Mouse (Mus musculus): ENCODE results near the gene Myo6. TPM values are rescaled to one million over a fixed set of nuclear protein-coding genes. Genes with fewer than 3 reads are reported as not detected.

Myo6 gene
- polyA plus RNA-seq, 1 experiment from 2014 or later = 23.1 TPM

DNA sequence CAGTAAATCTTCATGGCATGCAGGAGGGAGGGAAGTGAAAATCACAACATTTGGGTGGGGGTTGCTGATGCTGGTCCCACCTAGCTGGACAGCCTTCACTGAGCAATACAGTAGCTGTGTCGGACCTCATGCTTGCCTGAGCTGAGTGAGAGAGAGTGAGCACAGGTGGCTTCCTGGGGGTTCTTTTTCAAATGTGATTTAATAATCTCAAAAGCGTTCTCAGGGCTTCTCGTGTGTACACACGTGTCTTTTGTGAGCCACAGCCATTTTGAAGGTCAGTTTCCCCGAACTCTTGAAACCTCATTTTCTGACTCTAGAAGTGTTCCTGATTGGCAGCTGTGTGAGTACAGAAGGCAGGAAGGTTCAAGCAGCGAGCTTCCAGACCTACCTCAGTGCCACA, 177.7 kb downstream of the Myo6 start:
- no peak overlapping the region for H3K4me3 ChIP-seq (ENCODE audit: low read depth, low read length)
- TF ChIP-seq CTCF (IDR thresholded peaks at IDR 0.05) (no peak), EP300 (IDR thresholded peaks at IDR 0.05) (no peak)
- ATAC-seq (no peak), DNase-seq (ENCODE audit: low spot score) (no peak)
- H3K9ac ChIP-seq (replicated peaks; ENCODE audit: low read depth) = no peak overlapping the region
- no peaks in the 10 kb centered on the region for H3K27me3 ChIP-seq (replicated peaks; ENCODE audit: insufficient read depth, low read length)
- H3K4me1 ChIP-seq (ENCODE audit: insufficient read depth, low read depth, low read length) = no peaks in the 10 kb centered on the region
- no peaks in the 10 kb centered on the region for H3K36me3 ChIP-seq (ENCODE audit: insufficient read depth, low read length)
- no peaks in the 10 kb centered on the region for H3K9me3 ChIP-seq (ENCODE audit: low read length)
- H3K4me2 ChIP-seq (replicated peaks; ENCODE audit: low read depth, low read length) = no peak overlapping the region
- H3K27ac ChIP-seq (ENCODE audit: low read length) = no peak overlapping the region
- 81% methylated on average over 6 of the region's 6 CpGs for WGBS

DNA sequence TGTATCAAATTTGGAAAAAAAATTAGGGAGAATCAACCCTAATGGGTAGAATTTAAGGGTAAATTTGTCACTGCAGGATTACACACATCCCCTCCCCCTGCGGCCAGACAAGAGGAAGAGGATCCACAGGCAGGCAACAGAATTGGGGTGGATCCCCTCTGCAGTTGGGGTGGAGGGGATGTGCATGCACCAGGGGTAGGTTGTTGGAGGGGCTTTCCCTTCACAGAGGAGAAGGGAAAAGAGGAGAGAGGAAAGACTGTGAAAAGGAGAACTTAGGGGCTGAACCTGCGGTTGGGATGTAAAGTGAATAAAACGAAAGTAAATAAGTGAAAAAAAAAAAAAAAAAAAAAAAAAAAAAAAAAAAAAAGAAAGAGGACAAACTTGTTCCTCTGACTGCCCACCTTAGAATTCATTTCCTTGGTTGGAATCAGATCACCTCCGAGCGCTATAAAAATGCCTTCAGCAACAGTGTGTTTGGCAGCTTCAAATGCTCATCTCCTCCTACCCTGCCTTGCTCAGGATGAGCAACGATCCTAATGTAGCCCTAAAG, 179.7 kb downstream of the Myo6 start:
- DNase-seq (ENCODE audit: low spot score) = no peak
- H3K27ac ChIP-seq (ENCODE audit: low read length) = no peak overlapping the region
- no peak for ATAC-seq
- no peak overlapping the region for H3K4me3 ChIP-seq (ENCODE audit: low read depth, low read length)
- no peak for TF ChIP-seq EP300 (IDR thresholded peaks at IDR 0.05)
- no peak for TF ChIP-seq CTCF (IDR thresholded peaks at IDR 0.05)
- H3K36me3 ChIP-seq (ENCODE audit: insufficient read depth, low read length) = no peaks in the 10 kb centered on the region
- WGBS = 84% methylated on average over 6 of the region's 6 CpGs
- H3K9me3 ChIP-seq (ENCODE audit: low read length) = no peaks in the 10 kb centered on the region
- H3K27me3 ChIP-seq (replicated peaks; ENCODE audit: insufficient read depth, low read length) = no peaks in the 10 kb centered on the region
- H3K9ac ChIP-seq (replicated peaks; ENCODE audit: low read depth) = no peak overlapping the region
- H3K4me1 ChIP-seq (ENCODE audit: insufficient read depth, low read depth, low read length) = no peaks in the 10 kb centered on the region
- H3K4me2 ChIP-seq (replicated peaks; ENCODE audit: low read depth, low read length) = no peak overlapping the region

DNA sequence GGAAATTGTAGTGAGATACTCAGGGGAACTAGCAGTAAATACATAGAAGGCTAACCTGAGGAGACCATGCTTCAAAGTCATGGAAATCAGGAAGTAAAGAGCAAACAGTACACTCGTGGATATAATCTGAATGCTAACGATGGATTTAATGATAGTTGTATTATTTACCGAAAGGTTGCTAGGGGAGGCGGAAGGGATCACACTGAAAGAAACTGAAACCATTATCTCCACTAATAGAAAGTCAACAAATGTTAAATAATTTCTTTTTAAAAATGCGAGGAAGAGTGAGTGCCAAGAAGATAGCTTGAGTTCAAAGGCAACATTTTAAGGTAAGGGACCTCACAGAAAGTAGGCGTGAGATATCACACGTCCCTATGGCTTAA, 186.5 kb downstream of the Myo6 start:
- DNase-seq (ENCODE audit: low spot score) = no peak
- H3K9me3 ChIP-seq (ENCODE audit: low read length) = no peaks in the 10 kb centered on the region
- H3K27me3 ChIP-seq (replicated peaks; ENCODE audit: insufficient read depth, low read length) = no peaks in the 10 kb centered on the region
- no peaks in the 10 kb centered on the region for H3K36me3 ChIP-seq (ENCODE audit: insufficient read depth, low read length)
- no peaks in the 10 kb centered on the region for H3K4me1 ChIP-seq (ENCODE audit: insufficient read depth, low read depth, low read length)
- ATAC-seq = no peak
- no peak overlapping the region for H3K9ac ChIP-seq (replicated peaks; ENCODE audit: low read depth)
- H3K4me3 ChIP-seq (ENCODE audit: low read depth, low read length) = peak overlapping the region; percentile 17; the same call in 1 of the 2 replicates
- H3K27ac ChIP-seq (ENCODE audit: low read length) = no peak overlapping the region
- no peak for TF ChIP-seq CTCF (IDR thresholded peaks at IDR 0.05)
- TF ChIP-seq EP300 (IDR thresholded peaks at IDR 0.05) = no peak
- 53% methylated on average over 7 of the region's 7 CpGs for WGBS
- peak overlapping the region; percentile 48 for H3K4me2 ChIP-seq (replicated peaks; ENCODE audit: low read depth, low read length)

DNA sequence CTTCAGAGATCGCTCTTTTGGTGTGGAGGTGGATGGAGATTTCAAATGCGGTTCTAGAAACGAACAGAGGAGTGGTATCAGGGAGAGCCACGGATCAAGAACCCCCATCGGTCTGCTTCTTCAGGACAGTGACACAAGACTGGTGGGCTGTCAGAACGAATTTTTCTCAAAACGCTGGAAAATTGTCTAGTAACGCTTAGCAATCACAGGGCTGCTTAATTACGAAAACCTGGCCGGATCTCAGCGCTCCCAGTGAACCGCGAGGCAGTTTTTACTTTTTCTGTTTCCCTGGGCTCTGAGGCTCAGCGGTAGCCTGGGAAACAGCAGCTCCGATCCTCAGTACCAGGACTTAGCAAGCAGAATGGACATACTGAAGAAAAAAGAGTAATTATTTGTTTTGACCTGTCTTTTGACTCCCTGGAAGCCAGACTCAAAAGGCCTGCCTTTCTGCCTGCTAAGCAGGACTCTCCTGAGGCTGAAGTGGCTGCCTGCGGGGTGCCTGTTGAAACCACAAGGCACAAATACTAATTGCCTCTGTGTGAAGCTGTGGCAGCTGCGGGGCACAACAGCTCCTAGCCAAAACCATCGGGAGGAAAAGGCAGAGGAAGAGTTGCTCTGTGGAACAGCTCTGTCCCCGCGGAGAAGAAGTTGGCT, 187.0 kb downstream of the Myo6 start:
- 38% methylated on average over 20 of the region's 20 CpGs for WGBS
- H3K4me3 ChIP-seq (ENCODE audit: low read depth, low read length) = peak overlapping the region; percentile 17; the same call in 1 of the 2 replicates
- no peaks in the 10 kb centered on the region for H3K9me3 ChIP-seq (ENCODE audit: low read length)
- no peaks in the 10 kb centered on the region for H3K4me1 ChIP-seq (ENCODE audit: insufficient read depth, low read depth, low read length)
- TF ChIP-seq CTCF (IDR thresholded peaks at IDR 0.05) = no peak
- no peak for ATAC-seq
- no peak for DNase-seq (ENCODE audit: low spot score)
- no peak overlapping the region for H3K9ac ChIP-seq (replicated peaks; ENCODE audit: low read depth)
- H3K4me2 ChIP-seq (replicated peaks; ENCODE audit: low read depth, low read length) = peak overlapping the region; percentile 48
- H3K27ac ChIP-seq (ENCODE audit: low read length) = no peak overlapping the region
- H3K36me3 ChIP-seq (ENCODE audit: insufficient read depth, low read length) = no peaks in the 10 kb centered on the region
- no peaks in the 10 kb centered on the region for H3K27me3 ChIP-seq (replicated peaks; ENCODE audit: insufficient read depth, low read length)

GRCm38 (mm10) chr9:80360063-80360462, 195.2 kb downstream of the Myo6 start:
- H3K27ac ChIP-seq (ENCODE audit: low read length) = no peak overlapping the region
- ATAC-seq (no peak), DNase-seq (ENCODE audit: low spot score) (no peak)
- H3K36me3 ChIP-seq (ENCODE audit: insufficient read depth, low read length) = no peaks in the 10 kb centered on the region
- H3K9ac ChIP-seq (replicated peaks; ENCODE audit: low read depth) = no peak overlapping the region
- H3K27me3 ChIP-seq (replicated peaks; ENCODE audit: insufficient read depth, low read length) = no peaks in the 10 kb centered on the region
- no peak overlapping the region for H3K4me3 ChIP-seq (ENCODE audit: low read depth, low read length)
- no peak overlapping the region for H3K4me2 ChIP-seq (replicated peaks; ENCODE audit: low read depth, low read length)
- no peaks in the 10 kb centered on the region for H3K9me3 ChIP-seq (ENCODE audit: low read length)
- TF ChIP-seq EP300 (IDR thresholded peaks at IDR 0.05) (no peak), CTCF (IDR thresholded peaks at IDR 0.05) (no peak)
- no peaks in the 10 kb centered on the region for H3K4me1 ChIP-seq (ENCODE audit: insufficient read depth, low read depth, low read length)

Other genes with a start within 250 kb of the Myo6 start
- 10.1 and 12.2 TPM in 2 replicates for gene Filip1, start 152.2 kb upstream of the Myo6 start, polyA plus RNA-seq (2015; fragmentation: Nextera tagmentation; extraction: Ambion mirVana)
- gene Senp6, start 98.1 kb upstream of the Myo6 start, polyA plus RNA-seq (2015; fragmentation: Nextera tagmentation; extraction: Ambion mirVana) = 48.4 and 50.2 TPM in 2 replicates

All from lung, postnatal 0 days (tissue).